Mouse (Mus musculus): Measurements from ENCODE around the gene Ift81. TPM values are rescaled to one million over a fixed set of nuclear protein-coding genes. Genes with fewer than 3 reads are reported as not detected.
A peak's percentile ranks its signal among the peaks of the same experiment; 100 is the strongest.

Gene Ift81
- total RNA-seq, 1 experiment from 2014 or later: 0.93 TPM

DNA sequence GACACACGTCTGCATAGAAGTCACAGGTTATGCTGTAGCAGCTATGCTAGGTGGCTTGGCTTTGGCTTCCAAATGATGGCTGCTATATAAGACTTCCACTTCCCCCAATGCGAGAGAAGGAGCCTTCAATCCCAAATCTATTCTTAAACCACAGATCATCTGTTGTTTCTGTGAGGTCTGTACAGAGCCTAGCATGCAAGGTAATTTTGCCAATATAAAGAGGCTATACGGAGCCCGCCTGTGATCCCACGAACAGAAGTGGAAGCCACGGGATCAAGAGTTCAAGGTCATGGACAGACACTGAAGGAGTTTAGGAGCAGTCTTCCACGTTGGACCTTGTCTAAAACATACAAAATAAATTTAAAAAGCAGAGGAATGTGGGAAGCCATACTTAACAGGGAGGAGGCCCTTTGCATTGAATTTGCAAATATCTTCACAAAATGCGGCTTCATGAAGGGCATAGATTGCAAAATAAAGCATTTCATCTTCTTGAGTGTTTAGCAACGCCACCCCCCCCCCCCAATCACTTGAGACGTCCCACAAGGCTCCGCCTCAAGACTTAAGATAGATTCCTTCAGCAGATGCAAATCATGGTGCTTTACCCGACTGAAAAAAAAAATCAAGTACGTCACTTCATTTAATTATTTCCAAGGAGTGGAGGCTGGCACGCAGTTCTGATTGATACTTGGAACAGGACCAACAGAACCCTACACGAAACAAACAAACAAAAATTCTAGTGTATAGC lies 111.1 kb downstream of the Ift81 start:
- ATAC-seq (ENCODE audit: extremely low read depth, insufficient number of reproducible peaks, low FRiP score, poor library complexity, severe bottlenecking): no peak

DNA sequence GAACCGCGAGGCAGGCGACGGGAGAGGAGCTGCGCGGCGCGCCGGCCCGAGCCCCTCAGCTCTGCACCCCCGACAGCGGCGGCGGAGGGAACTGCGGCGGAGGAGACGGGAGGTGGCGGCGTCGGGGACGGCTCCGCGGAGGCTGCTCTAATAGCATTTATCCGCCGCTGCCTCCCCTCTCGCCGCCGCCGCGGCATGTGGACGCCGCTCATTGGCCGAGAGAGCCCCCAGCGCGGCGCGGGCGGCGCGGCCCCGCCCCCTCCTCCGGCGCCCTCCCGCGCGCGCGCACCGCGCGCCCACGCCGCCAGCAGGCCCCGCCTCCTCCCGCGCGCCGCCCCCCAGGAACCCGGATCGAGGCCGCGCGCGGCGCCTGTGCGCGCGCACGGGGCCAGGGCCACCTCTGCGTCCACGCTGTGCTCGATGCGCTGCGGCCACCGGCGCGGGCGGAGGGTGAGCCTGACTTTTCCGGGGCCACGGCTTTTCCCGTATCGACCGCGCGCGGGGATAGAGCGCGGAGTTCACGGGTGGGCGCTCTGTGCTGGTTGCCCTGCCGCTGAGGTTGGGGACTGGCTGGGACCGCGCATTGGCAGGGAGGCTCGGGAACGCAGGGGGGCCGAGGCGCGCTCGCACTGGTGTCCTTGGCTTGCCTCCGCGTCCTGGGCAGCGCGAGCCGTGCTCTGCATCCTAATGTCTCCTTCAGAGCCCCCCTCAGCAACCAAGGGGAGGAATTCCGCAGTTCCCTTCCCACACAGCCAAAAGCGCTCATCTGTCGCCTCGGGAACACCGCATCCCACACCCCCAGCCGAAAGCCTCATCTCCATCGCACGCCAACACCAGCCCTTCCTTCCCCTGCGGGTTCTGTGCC lies 112.0 kb downstream of the Ift81 start, which contains the start of gene Atp2a2:
TSS of gene Atp2a2 (minus strand) at position 149 of the 865 bp plus-strand sequence.
- ATAC-seq (ENCODE audit: extremely low read depth, insufficient number of reproducible peaks, low FRiP score, poor library complexity, severe bottlenecking): peak; percentile 85

DNA sequence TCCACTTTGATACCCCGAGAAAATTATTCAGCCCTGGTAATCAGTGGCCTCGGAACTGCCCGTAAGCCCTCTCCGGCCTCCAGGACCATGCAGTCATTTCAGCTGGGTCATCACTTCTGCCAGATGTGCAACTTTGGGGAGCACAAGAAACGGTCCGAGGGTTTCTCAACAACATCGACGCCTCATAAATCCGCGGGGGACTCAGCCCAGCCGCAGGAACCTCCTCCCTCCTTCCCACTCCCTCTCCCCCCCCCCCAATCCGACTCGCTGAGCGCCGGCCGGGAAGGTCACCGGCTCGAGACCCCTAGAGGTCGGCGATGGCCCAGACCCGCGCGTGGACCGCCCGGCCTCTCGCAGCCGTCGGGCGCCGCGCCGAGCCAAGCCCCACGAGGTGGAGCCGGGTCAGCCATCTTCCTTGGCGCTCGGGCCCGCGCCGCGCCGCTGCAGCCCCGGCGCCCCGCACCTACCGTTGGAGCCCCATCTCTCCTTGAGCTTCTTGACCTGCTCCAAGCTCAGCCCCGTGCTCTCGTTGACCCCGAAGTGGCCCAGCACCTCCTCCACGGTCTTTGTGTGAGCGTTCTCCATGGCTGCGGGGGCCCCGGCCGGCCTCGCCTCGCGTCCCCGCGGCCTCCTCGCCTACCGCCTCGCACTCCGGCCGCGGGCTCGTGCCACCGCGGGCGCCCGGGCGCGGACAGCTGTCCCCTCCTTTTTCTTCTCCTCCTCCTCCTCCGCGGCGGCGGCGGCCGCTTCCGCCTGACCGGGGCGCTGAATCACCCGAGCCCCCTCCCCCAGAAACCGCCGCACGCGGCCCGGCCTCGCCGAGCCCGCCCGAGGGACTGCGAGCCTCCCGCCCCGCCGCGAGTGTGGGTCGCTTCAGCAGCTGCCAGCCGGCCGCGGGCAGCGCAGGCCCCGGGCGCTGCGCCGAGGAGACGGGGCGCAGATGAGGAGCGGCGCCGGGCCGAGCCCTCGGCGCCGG lies 112.9 kb downstream of the Ift81 start:
- peak; percentile 6; the same call in 1 of the 2 replicates for ATAC-seq (ENCODE audit: extremely low read depth, insufficient number of reproducible peaks, low FRiP score, poor library complexity, severe bottlenecking)

DNA sequence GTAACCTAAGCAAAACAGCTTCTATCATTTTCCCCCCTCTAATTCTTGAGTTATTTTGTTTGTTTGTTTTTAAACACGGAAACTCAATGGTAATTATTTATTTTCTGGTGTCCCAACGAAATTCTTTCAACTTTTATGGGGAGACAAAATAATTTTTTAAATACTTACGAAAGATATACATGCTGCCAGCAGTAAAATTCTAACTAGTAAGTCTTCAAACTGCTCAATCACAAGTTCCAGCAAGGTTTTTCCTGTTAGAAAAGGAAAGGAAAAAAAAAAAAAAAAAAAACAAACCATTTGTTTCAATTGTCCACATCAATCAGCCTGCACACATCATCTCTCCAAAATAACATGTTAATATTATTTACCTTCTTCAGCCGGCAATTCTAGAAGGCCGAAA lies 113.8 kb downstream of the Ift81 start:
- no peak for ATAC-seq (ENCODE audit: extremely low read depth, insufficient number of reproducible peaks, low FRiP score, poor library complexity, severe bottlenecking)

Other genes with a start within 250 kb of the Ift81 start
- gene Gpn3, start 242.6 kb downstream of the Ift81 start, total RNA-seq (2017): 35.0 and 40.5 TPM in 2 replicates
- gene Fam216a, start 242.2 kb downstream of the Ift81 start, total RNA-seq (2017): 9.3 and 12.1 TPM in 2 replicates
- gene Arpc3, start 222.6 kb downstream of the Ift81 start, total RNA-seq (2017): 766 and 832 TPM in 2 replicates
- gene Anapc7, start 192.8 kb downstream of the Ift81 start, total RNA-seq (2017): 24.6 and 34.6 TPM in 2 replicates
- gene Atp2a2, start 112.3 kb downstream of the Ift81 start, total RNA-seq (2017): 43.3 and 54.9 TPM in 2 replicates
- 3.7 and 6.3 TPM in 2 replicates for gene P2rx7, start 29.4 kb upstream of the Ift81 start, total RNA-seq (2017)
- gene P2rx4, start 93.0 kb upstream of the Ift81 start, total RNA-seq (2017): 31.6 and 36.3 TPM in 2 replicates
- 38.7 and 39.8 TPM in 2 replicates for gene Camkk2, start 164.9 kb upstream of the Ift81 start, total RNA-seq (2017)
- gene Anapc5, start 206.8 kb upstream of the Ift81 start, total RNA-seq (2017): 205 and 210 TPM in 2 replicates
- gene Rnf34, start 235.5 kb upstream of the Ift81 start, total RNA-seq (2017): 28.2 and 33.8 TPM in 2 replicates